Comparison of ENCODE assay signal across 14 mouse cellular contexts in the genomic region with DNA sequence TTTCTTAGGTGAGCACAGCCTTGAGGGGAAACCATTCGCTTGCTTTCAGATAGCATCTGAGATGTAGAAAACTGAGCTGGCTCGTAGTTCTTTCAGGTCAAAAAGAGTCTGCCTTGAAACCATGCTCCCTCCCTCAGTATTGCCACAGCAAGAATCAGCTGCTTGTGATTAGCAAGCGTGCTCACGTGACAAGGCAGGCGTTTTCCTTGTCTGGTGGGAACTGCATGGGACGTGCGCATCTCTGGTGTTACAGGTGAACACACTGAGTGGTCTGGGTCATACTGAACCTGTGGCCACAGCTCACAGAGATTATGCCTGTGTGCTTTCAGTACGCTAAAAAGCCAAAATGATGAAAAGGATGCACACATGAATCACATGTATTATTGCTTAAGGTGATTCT.
DNase-seq lines count a peak whose midpoint lies in the region; ATAC-seq and TF ChIP-seq lines count a peak whose summit lies in the region.
"Had no signal": no experiment of that assay in that cellular context is flagged by ENCODE, and none has a peak within 500 bp of the region (broad histone marks: within the 10 kb centered on the region; RNA-seq: fewer than 3 reads in every experiment).

No protein-coding gene starts in this region.

- 76% methylated on average over 8 of the region's 8 CpGs for WGBS in forebrain, embryonic 13.5 days
- WGBS in hindbrain, embryonic 16.5 days: 48% methylated on average over 8 of the region's 8 CpGs
- WGBS in neural tube, embryonic 12.5 days: 76% methylated on average over 8 of the region's 8 CpGs
- WGBS in intestine, embryonic 15.5 days: 86% methylated on average over 8 of the region's 8 CpGs
- 75% methylated on average over 8 of the region's 8 CpGs for WGBS in intestine, postnatal 0 days

- no peak overlapping the region for H3K4me2 ChIP-seq in forebrain, embryonic 13.5 days
- H3K4me2 ChIP-seq in hindbrain, embryonic 16.5 days (ENCODE audit: low read length): no peak overlapping the region
- H3K4me2 ChIP-seq in neural tube, embryonic 12.5 days (replicated peaks): no peak overlapping the region
- no peak overlapping the region for H3K4me2 ChIP-seq in intestine, embryonic 15.5 days (replicated peaks)
- H3K4me2 ChIP-seq in intestine, postnatal 0 days (replicated peaks; ENCODE audit: low read depth): no peak overlapping the region

- H3K27me3 ChIP-seq in forebrain, embryonic 13.5 days: no peaks in the 10 kb centered on the region
- H3K27me3 ChIP-seq in hindbrain, embryonic 16.5 days (replicated peaks; ENCODE audit: control insufficient read depth, insufficient read depth, low read length): no peaks in the 10 kb centered on the region
- H3K27me3 ChIP-seq in neural tube, embryonic 12.5 days (replicated peaks): no peaks in the 10 kb centered on the region
- H3K27me3 ChIP-seq in intestine, embryonic 15.5 days (replicated peaks): no peaks in the 10 kb centered on the region
- no peaks in the 10 kb centered on the region for H3K27me3 ChIP-seq in intestine, postnatal 0 days (replicated peaks; ENCODE audit: control insufficient read depth, insufficient read depth, low read length)

- no peak for TF ChIP-seq CTCF in layer of hippocampus, adult 2 months (conservative IDR thresholded peaks at IDR 0.05)
- no peak for TF ChIP-seq CTCF in intestine, postnatal 0 days (IDR thresholded peaks at IDR 0.05; ENCODE audit: low read depth)

- H3K9me3 ChIP-seq in forebrain, embryonic 13.5 days (replicated peaks): no peaks in the 10 kb centered on the region
- H3K9me3 ChIP-seq in hindbrain, embryonic 16.5 days (ENCODE audit: control insufficient read depth, low read length): no peaks in the 10 kb centered on the region
- no peaks in the 10 kb centered on the region for H3K9me3 ChIP-seq in neural tube, embryonic 12.5 days
- H3K9me3 ChIP-seq in intestine, embryonic 15.5 days: no peaks in the 10 kb centered on the region
- H3K9me3 ChIP-seq in intestine, postnatal 0 days (ENCODE audit: control insufficient read depth): no peaks in the 10 kb centered on the region

- H3K9ac ChIP-seq in forebrain, embryonic 13.5 days: no peak overlapping the region
- peak overlapping the region; percentile 31 for H3K9ac ChIP-seq in hindbrain, embryonic 16.5 days (ENCODE audit: low read depth, low read length)
- H3K9ac ChIP-seq in neural tube, embryonic 12.5 days: no peak overlapping the region
- H3K9ac ChIP-seq in intestine, embryonic 15.5 days: no peak overlapping the region
- no peak overlapping the region for H3K9ac ChIP-seq in intestine, postnatal 0 days (ENCODE audit: low read depth, low read length)

- peaks cover 11% of the 10 kb centered on the region for H3K36me3 ChIP-seq in forebrain, embryonic 13.5 days (ENCODE audit: poor library complexity, severe bottlenecking)
- H3K36me3 ChIP-seq in hindbrain, embryonic 16.5 days (ENCODE audit: control insufficient read depth, insufficient read depth, low read length): no peaks in the 10 kb centered on the region
- H3K36me3 ChIP-seq in neural tube, embryonic 12.5 days: no peaks in the 10 kb centered on the region
- no peaks in the 10 kb centered on the region for H3K36me3 ChIP-seq in intestine, embryonic 15.5 days
- H3K36me3 ChIP-seq in intestine, postnatal 0 days (ENCODE audit: control insufficient read depth, insufficient read depth): peaks cover 5% of the 10 kb centered on the region; the same call in 1 of the 2 replicates

- H3K4me3 ChIP-seq in layer of hippocampus, adult 2 months: no peak overlapping the region
- H3K4me3 ChIP-seq in forebrain, embryonic 13.5 days: no peak overlapping the region
- H3K4me3 ChIP-seq in hindbrain, embryonic 16.5 days (ENCODE audit: low read length): no peak overlapping the region
- H3K4me3 ChIP-seq in neural tube, embryonic 12.5 days: no peak overlapping the region
- H3K4me3 ChIP-seq in intestine, embryonic 15.5 days (replicated peaks): no peak overlapping the region
- H3K4me3 ChIP-seq in intestine, postnatal 0 days (ENCODE audit: low read depth, low read length): no peak overlapping the region

- H3K4me1 ChIP-seq in forebrain, embryonic 13.5 days: peaks cover 18% of the 10 kb centered on the region
- H3K4me1 ChIP-seq in hindbrain, embryonic 16.5 days (ENCODE audit: control insufficient read depth, insufficient read depth, low read depth, low read length): peaks cover 4% of the 10 kb centered on the region
- peaks cover 8% of the 10 kb centered on the region; the same call in 1 of the 2 replicates for H3K4me1 ChIP-seq in neural tube, embryonic 12.5 days
- H3K4me1 ChIP-seq in intestine, embryonic 15.5 days (replicated peaks): no peaks in the 10 kb centered on the region
- no peaks in the 10 kb centered on the region for H3K4me1 ChIP-seq in intestine, postnatal 0 days (replicated peaks; ENCODE audit: control insufficient read depth, insufficient read depth, low read length)

- H3K27ac ChIP-seq in layer of hippocampus, adult 2 months: peak overlapping the region; percentile 19; the same call in 1 of the 2 replicates
- peak overlapping the region; percentile 25; the same call in 1 of the 2 replicates for H3K27ac ChIP-seq in forebrain, embryonic 13.5 days
- no peak overlapping the region for H3K27ac ChIP-seq in hindbrain, embryonic 16.5 days (ENCODE audit: low read depth, low read length)
- no peak overlapping the region for H3K27ac ChIP-seq in neural tube, embryonic 12.5 days
- H3K27ac ChIP-seq in intestine, embryonic 15.5 days: no peak overlapping the region
- no peak overlapping the region for H3K27ac ChIP-seq in intestine, postnatal 0 days (ENCODE audit: low read depth, low read length)

- DNase-seq in layer of hippocampus, adult 2 months (ENCODE audit: low spot score in 2 of 2): no peak
- DNase-seq in layer of hippocampus, postnatal 25 days (ENCODE audit: extremely low spot score in 1 of 2, low spot score in 1 of 2): no peak
- DNase-seq in layer of hippocampus, postnatal 14 days (ENCODE audit: low spot score in 2 of 2): no peak
- DNase-seq: B cell, adult 2 months; cerebellum, adult 18-20 months; gastrocnemius, postnatal 25 days; kidney, adult 18-20 months; layer of hippocampus, adult 9-11 months; lung, adult 18-20 months had no signal

- ATAC-seq in forebrain, embryonic 13.5 days: peak; percentile 46; the same call in 1 of the 2 replicates
- peak; percentile 64 for ATAC-seq in hindbrain, embryonic 16.5 days
- peak; percentile 74 for ATAC-seq in neural tube, embryonic 12.5 days (ENCODE audit: low FRiP score, low read depth)
- no peak for ATAC-seq in intestine, embryonic 15.5 days
- no peak for ATAC-seq in intestine, postnatal 0 days

Comparison
In these comparisons a context has a peak if more than half of its experiments do, and no peak if none do; other contexts are left out.
1. H3K27ac ChIP-seq: peak in layer of hippocampus, adult 2 months (single experiment) and forebrain, embryonic 13.5 days (single experiment); none in hindbrain, embryonic 16.5 days (single experiment), neural tube, embryonic 12.5 days (single experiment), intestine, embryonic 15.5 days (single experiment) and intestine, postnatal 0 days (single experiment).
2. ATAC-seq: peak in forebrain, embryonic 13.5 days (single experiment), hindbrain, embryonic 16.5 days (single experiment) and neural tube, embryonic 12.5 days (single experiment); none in intestine, embryonic 15.5 days (single experiment) and intestine, postnatal 0 days (single experiment).